Mouse (Mus musculus) brown adipose tissue, adult 24 weeks (tissue): ENCODE measurements at regions not wholly inside any gene's neighbourhood (a gene's known extent, or its start where the extent isn't known, plus 50 kb on each side); places are given as distances from the start of the nearest gene placed in this dataset.

Experiments used
- H3K27ac ChIP-seq: fragments of 200-500 bp; replicated peaks from 2 replicates; pipeline ENCODE4 v1.5.1; 2012; ENCODE audit warnings: low read depth, mild to moderate bottlenecking, low read length
- H3K4me1 ChIP-seq: fragments of 200-500 bp; 2 replicates; pipeline ENCODE4 v1.6.1; 2012; ENCODE audit warnings: low read length, mixed read lengths; ENCODE audit not compliant: control insufficient read depth, insufficient read depth, insufficient read length
- H3K4me3 ChIP-seq: fragments of 200-500 bp; 2 replicates; pipeline ENCODE4 v1.5.1; 2012; ENCODE audit warnings: low read depth, mild to moderate bottlenecking, low read length, moderate library complexity; ENCODE audit not compliant: insufficient read depth

DNA sequence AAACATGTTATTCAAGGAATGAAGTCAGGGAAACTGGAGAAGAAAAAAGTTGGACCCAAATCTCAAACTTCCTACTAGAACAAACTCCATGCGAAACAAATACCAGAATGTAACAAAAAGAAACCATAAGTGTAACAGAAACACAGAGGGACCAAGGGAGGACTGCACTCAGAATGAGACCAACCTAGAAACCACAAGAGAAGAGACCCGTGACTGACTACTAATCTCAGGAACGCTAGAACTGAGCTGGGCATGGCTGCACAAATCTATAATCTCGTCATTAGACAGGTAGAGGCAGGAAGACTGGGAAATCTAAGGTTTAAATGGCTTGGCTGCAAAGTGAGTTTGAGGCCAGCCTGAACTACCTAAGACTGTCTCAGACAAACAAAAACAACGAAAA, 298.5 kb downstream of the Rps24 start:
- H3K4me1 ChIP-seq: no peaks in the 10 kb centered on the region
- H3K27ac ChIP-seq: no peak overlapping the region
- H3K4me3 ChIP-seq: no peak overlapping the region

DNA sequence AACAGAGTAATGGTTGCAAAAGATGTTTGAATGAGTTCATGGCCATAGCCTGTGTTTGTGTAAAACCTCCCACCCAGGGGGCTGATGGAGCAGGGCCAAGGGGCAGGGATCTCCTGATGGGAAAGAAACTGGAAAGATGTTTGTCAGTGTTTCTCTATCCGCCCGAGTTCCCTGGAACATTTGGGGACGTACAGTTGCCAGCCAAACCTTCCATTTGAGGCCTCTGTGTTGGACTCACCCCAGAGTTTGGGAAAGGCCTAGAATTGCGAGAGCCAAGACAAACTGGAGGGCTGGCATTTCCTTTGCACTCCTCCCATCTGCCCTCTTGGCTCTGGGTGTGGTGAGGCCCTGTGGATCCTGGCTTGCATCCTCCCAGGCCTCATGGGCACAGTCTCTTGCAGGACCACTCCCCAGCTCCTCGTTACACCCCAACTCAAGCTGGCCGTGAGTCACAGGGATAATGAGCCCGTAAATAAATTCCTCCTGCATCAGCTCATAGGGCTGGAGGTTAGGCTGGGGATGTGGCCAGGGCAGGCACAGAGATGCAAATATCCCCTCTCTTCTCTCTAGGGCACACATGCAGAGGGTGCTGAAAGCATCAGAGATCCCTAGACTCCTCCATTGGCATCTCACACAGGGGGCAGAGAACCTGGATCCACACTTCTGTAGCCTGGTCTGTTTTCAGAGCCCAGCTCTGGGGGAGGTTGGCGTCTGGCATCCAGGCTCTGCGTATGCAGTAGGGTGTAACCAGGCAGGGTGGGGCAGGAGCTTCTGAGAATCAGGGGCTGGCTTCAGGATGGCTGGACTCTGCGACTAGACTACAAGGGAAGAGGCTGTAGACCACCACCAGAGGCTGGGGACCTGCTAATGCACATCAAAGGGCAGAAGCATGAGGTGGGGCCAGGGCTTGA, 306.7 kb downstream of the Rps24 start:
- Histone ChIP-seq H3K4me1 (no peaks in the 10 kb centered on the region; the same call in 1 of the 2 replicates), H3K27ac (0 out of 2 replicates have a peak overlapping the region, but pooled peaks have one; percentile 27), H3K4me3 (no peak overlapping the region)

DNA sequence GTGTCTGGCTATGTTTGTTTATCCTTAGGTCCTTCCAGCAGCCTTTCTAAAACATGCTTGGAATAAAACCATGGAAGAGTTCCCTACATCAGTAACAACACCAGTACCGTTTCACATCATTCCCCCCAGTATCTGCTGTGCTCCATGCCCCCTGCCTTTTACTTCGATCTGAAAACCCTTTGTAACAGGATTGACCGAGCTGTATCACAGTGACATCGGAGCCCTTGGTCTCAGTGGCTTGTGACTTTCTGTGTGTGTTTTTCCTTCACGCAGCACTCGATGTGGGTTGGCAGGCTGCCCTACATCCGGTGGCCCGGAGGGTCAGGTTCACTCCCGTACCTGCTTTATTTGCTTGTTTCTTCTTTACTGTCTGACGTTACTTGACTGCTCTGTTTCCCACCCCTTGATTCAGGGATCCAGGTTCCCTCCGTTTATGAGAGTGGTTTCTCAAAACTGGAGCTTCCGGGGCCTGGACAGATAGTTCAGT, 307.5 kb downstream of the Rps24 start:
- H3K4me1 ChIP-seq: no peaks in the 10 kb centered on the region; the same call in 1 of the 2 replicates
- 0 out of 2 replicates have a peak overlapping the region, but pooled peaks have one; percentile 27 for H3K27ac ChIP-seq

DNA sequence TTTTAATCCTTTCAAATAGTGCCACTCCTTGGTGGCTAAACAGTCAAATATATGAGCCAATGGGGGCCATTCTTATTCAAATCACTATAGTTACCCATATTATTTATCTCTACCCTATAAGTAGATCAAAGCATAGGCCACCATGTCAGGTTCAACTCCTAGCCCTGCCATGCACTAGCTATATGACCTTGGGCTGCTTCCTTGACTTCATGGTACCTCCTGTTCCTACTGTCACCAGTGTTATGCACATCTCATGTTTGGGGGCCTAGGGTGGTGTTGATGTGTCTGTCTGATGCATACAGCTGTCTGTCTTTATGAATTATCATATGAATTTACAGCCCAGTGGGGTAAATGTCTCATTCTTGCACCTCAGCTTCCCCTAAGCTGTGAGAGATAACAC, 310.6 kb downstream of the Rps24 start:
- no peak overlapping the region for H3K27ac ChIP-seq
- no peaks in the 10 kb centered on the region; the same call in 1 of the 2 replicates for H3K4me1 ChIP-seq
- no peak overlapping the region for H3K4me3 ChIP-seq

More for the DNA sequence above, 307.5 kb downstream of the Rps24 start:
- no peak overlapping the region for H3K4me3 ChIP-seq

DNA sequence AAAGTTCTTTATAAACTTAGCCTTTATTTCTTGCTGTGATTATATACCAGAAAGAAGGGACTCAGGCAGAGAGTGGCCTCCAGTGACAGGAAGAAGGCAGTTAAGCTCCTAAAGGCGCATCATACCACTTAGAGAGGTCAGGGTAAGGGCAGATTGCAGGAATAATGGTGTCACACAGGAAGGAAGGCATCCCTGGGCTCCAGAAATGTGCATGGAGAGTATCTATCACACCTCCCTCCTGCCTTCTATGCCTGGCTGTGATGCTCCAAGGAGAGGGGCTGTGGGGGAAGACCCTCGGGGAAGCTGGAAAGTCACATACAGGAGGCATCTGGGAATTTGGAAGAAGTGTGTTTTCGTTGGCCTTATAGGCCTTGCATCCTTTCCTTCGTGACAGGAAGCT, 311.1 kb downstream of the Rps24 start:
- H3K4me3 ChIP-seq: no peak overlapping the region
- no peak overlapping the region for H3K27ac ChIP-seq
- peaks cover under 1% of the 10 kb centered on the region; the same call in 1 of the 2 replicates for H3K4me1 ChIP-seq

DNA sequence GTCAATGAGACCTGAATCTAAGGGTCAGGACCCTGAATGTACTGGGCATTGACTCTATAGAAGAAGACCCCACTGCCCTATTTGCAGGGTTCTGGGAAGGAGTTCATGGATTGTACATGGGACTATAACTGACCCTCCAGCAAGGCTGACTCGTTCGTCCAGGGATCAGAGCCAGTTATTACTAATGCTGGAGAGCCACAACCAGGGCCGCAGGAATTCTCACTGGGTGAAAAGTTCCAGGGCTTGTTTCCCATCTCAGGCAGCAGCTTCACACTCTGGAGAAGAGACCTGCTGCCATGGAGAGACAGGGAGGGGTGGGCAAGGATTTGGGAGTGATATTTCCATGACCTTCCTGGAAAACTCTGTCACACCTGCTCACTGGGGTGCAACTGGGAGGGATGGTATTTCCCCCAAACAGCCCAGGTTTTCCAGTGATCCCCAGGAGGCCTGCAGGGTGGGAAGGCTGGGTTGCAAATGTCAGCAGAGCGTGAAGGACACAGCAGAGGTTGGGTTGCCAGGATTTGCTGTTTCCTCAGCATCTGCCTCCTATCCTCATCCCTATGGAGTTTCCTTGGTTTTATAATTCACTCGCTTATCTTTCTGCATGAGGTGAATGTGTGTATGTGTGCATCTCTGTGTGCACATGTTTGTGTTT, 316.2 kb downstream of the Rps24 start:
- H3K4me1 ChIP-seq: peaks cover 5% of the 10 kb centered on the region
- H3K27ac ChIP-seq: no peak overlapping the region
- no peak overlapping the region for H3K4me3 ChIP-seq

DNA sequence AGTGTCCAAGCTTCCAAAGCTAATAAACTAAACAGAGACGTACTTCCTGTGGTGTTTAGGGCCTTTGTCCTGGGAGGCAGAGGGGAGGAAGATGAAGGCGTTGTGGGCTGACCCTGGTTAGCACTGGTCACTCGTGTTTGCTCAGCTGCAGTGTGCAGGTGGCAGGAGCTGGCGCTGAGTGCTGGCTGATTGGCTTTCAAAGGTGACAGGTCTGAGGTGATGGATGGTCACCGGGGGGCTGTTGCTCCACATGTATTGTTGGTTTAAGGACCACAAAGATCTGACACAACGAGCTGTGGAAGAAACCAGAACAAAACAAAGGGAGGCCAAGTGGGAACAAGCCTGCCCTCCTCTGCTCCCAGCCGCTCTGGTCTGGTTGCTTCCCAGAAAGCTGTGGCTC, 320.1 kb downstream of the Rps24 start:
- Histone ChIP-seq H3K27ac (no peak overlapping the region), H3K4me3 (no peak overlapping the region), H3K4me1 (peaks cover 5% of the 10 kb centered on the region)

DNA sequence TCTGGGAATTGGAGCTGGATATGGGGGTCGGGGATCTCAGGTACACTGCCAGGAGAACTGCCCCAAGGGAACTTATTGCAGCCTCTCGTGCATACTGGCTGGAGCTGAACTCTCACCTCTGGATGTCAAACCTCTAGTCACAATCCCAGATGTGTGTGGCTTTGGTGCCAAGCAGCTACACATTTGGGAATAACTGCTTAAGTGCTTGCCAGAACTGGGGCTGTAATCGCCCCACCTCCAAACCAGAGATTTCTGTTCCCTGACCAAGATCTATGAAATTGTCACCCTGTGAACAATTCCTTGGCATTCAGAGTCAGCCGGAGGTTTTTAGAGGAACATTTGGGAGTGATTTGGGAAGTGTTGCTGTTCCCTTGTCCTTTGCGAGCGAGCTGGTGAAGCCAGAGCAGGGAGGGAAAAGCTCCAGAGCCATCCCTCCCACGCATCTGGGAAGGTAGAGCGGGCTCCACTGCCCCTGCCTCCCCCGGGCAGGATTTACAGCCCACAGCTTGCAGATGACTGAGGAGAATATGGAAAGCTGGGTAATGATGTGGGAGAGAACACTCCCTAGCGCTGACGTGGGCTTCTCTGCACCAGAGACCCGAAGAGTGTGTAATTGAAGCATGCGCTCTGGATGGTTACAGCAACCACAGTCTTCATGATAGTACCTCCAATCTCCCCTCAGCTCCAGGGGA, 336.1 kb downstream of the Rps24 start:
- Histone ChIP-seq H3K4me1 (0 out of 2 replicates have a peak, but pooled peaks cover 6% of the 10 kb centered on the region), H3K4me3 (no peak overlapping the region), H3K27ac (no peak overlapping the region)

DNA sequence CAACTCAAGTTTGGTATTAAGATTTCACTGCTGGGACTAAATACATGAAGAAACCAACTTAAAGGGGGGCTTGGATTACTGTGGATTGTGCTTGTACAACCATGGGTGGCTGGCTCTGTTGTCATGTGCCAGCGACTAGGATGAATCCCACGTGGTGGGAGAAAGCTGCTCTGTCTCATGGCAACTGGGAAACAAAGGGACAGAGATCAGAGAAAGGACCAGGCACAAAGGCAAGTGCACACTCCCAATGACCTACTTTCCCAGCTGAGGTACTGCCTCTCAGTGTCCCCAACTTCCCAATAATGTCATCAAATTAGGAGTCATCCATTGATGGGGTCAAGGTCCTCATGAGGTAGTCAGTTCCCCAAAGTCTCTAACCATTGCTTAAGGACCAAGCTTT, 337.4 kb downstream of the Rps24 start:
- H3K4me1 ChIP-seq: 0 out of 2 replicates have a peak, but pooled peaks cover 6% of the 10 kb centered on the region
- H3K4me3 ChIP-seq: no peak overlapping the region
- no peak overlapping the region for H3K27ac ChIP-seq

DNA sequence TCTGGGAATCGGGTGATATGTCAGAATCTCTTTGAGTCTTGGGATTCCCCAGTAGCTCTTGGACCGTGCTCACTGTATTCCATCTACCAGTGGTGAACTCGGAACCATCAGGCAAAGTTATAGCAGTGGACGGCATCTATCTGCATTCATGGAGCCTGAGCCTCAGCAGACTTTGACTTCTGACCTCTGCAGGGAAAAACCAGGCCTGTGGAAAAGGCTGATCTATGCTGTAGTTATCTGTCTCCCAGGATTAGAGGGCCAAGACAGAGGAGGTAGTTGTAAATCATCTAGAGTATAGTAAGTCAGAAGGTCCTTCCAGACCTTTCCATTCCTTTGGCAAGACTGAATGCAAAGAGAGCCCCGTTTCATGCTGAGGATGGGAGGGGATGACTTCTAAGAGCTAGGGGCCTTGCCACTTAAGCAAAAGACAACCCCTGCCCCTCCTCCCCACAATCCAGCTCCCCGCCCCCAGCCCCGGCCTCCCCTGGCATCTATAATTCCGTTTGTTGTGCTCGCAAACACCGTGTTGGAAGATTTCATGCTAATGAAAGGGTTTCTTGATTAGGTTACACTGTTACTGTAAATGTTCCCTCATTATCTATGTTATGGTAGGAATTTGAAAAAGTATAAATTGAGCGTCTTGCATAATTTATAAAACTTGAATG, 338.9 kb downstream of the Rps24 start:
- Histone ChIP-seq H3K27ac (no peak overlapping the region), H3K4me1 (0 out of 2 replicates have a peak, but pooled peaks cover 6% of the 10 kb centered on the region), H3K4me3 (no peak overlapping the region)

DNA sequence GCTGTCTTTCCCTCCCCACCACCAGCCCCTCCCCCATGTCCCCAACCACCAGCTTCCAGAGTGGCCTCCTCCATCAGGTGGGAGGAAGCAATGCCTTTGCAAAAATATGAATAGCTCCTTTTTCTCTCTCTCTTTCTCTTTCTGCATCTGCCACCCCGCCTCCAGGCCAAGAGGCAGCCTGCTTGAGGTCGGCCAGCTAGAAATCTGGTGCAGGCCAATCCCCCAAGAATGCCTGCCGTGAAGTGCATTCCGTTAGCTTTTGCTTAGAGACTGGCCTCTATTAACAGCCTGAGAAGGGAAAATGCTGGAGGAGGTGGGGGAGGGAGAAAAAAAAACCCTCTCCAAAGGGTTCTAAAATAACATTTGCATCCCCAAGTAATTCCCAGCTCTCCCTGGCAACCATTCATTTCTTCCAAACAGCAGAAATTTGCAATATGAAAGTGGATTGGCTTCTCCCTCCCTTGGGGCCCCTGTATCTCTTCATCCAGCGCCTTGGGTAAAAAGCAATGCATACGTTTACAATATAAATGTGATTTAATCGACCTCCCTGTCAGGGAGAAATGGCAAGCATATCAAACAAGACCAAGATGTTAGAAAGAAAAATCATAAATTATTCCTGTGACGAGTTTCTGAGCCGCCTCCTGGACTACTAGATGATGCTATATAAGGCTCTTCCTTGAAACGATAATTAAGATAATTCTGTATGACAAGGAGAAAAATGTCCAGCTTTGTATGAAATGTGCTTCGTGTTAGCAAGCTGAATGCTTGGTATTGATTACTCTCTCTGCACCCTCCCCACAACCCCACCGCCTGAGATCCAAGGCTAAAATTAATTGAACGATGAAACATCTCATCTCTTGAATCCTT, 339.8 kb downstream of the Rps24 start:
- Histone ChIP-seq H3K27ac (no peak overlapping the region), H3K4me1 (0 out of 2 replicates have a peak, but pooled peaks cover 6% of the 10 kb centered on the region), H3K4me3 (no peak overlapping the region)

DNA sequence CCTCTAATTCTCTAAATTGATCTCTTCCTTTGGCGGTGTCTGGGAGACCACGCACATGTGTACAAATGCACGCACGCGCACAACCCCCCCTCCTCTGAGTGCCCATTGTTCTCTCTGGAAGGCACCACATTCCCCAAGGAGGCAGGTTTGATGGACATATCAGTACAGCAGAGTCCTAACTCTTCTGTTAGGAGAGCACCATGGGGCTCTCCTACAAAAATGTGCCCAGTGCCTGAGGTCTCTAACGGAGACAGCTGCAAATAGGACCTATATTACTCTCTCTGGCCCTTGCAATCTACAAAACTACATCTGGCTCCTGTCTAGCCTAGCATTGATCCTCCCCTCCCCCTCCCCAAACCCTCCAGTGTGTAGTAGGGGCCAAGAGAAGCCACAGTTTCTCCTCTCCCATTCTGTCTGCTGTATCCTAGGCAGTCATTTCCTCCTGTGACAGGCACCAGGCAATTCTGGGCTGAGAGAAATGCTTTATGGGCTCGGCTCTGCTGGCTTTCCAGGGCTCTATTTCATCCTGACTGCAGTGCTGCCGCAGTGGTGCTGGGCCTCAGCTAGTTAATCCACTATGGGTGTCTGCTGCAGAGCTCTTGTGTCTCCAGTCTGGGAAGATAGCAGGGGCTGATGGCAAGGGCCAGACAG, 340.6 kb downstream of the Rps24 start:
- Histone ChIP-seq H3K4me3 (no peak overlapping the region), H3K27ac (no peak overlapping the region), H3K4me1 (no peaks in the 10 kb centered on the region)

DNA sequence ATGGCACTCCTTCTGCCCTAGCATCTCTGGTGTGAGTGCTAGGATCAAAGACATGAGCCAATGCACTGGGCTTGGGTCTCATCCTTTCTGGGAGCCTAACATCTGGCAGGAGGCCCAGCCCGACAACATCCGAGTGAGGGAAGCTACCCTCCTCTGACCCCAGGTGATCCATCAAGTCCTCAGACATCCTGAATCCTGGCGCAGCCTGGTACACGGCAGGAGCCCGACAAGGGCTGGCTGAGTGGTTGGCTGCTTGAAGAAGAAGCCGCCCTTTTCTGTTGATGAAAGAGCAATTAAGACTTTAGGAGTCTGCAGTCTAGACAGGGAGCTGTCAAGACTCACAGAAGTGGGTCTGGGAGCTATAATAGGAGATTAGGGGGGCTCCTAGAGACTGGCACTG, 342.1 kb downstream of the Rps24 start:
- no peak overlapping the region for H3K4me3 ChIP-seq
- no peaks in the 10 kb centered on the region for H3K4me1 ChIP-seq
- no peak overlapping the region for H3K27ac ChIP-seq
